Mouse (Mus musculus) liver, embryonic 13.5 days (tissue): ENCODE measurements at regions not wholly inside any gene's neighbourhood (a gene's known extent, or its start where the extent isn't known, plus 50 kb on each side); places are given as distances from the start of the nearest gene placed in this dataset.

Source experiments
- ATAC-seq: fragments of 200-750 bp; cut with Nextera tagmentation; 2 replicates; pipeline ENCODE4 v1.8.0; 2017; ENCODE audit warnings: low read depth, mild to moderate bottlenecking, moderate number of reproducible peaks, moderate library complexity
- DNase-seq: peaks from one replicate; pipeline ENCODE4 v3.0.0; 2022
- H3K27ac ChIP-seq: fragments of 300-500 bp; sonication (generic); 2 replicates; pipeline ENCODE4 v1.5.1; 2015; ENCODE audit warnings: moderate library complexity, mild to moderate bottlenecking, inconsistent platforms
- H3K27me3 ChIP-seq: fragments of 300-500 bp; sonication (generic); 2 replicates; pipeline ENCODE4 v1.6.1; 2015; ENCODE audit warnings: mild to moderate bottlenecking, inconsistent platforms
- H3K36me3 ChIP-seq: fragments of 300-500 bp; sonication (generic); 2 replicates; pipeline ENCODE4 v1.6.1; 2015; ENCODE audit warnings: mild to moderate bottlenecking, inconsistent platforms
- H3K4me1 ChIP-seq: fragments of 300-500 bp; sonication (generic); replicated peaks from 2 replicates; pipeline ENCODE4 v1.6.1; 2015; ENCODE audit warnings: inconsistent platforms
- H3K4me2 ChIP-seq: fragments of 300-500 bp; sonication (generic); 2 replicates; pipeline ENCODE4 v1.6.1; 2015; ENCODE audit warnings: inconsistent platforms, mild to moderate bottlenecking, moderate library complexity
- H3K4me3 ChIP-seq: fragments of 300-500 bp; sonication (generic); replicated peaks from 2 replicates; pipeline ENCODE4 v1.5.1; 2015; ENCODE audit warnings: mild to moderate bottlenecking, inconsistent platforms
- H3K9ac ChIP-seq: fragments of 300-500 bp; sonication (generic); 2 replicates; pipeline ENCODE4 v1.6.1; 2015; ENCODE audit warnings: mild to moderate bottlenecking, inconsistent platforms
- H3K9me3 ChIP-seq: fragments of 300-500 bp; sonication (generic); replicated peaks from 2 replicates; pipeline ENCODE4 v1.6.1; 2016; ENCODE audit warnings: inconsistent platforms
- WGBS: fragments of 180-500 bp; shearing (Covaris S2); methylation state at CpG from one replicate; pipeline ENCODE4 v1.1.7; 2015; ENCODE audit not compliant: insufficient replicate concordance; 5-methylcytosine and 5-hydroxymethylcytosine counted together

DNA sequence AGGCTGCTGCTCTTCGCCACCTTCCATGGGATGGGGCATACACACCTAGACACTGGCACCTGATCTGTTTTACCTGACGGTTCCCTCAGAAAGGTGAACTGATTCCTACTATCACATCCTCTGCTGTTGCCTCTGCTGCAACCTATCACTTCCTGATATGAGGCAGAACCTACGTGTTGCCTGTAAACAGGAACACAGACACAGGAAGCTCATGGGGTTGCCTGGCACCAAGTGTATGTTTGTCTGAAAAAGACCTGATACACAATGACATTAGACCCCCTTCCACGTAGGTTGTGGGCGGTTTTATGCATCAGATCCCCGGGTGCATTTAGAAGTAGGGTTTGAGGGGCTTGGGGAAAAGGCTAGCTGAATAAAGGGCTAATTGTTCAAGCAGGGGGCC, 190.0 kb upstream of the Eef2kmt start:
- no peaks in the 10 kb centered on the region for H3K4me1 ChIP-seq
- no peak overlapping the region for H3K4me2 ChIP-seq
- H3K27ac ChIP-seq: no peak overlapping the region
- DNase-seq (no peak), ATAC-seq (no peak)
- no peak overlapping the region for H3K9ac ChIP-seq
- WGBS: 41% methylated on average over 6 of the region's 6 CpGs
- H3K9me3 ChIP-seq: no peaks in the 10 kb centered on the region
- H3K36me3 ChIP-seq: no peaks in the 10 kb centered on the region
- H3K27me3 ChIP-seq: no peaks in the 10 kb centered on the region
- H3K4me3 ChIP-seq: no peak overlapping the region

DNA sequence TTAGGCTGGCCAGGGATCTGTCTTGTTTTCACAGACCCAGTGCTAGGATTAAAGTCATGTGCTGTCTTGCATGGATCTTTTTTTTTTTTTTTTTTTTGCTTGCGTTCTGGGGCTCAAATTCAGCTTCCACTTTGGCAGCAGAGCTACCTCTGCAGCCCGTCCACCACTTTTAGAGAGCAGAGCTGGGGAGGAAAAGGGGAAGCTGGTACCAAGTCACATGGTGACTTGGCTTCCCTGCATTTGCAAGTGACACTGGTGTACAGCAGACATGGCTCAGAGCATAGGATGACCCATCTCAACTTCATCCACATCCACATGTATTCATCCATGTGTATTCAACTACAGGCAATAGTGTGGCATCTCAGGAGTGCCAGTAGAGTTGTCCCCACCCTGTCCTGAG, 189.0 kb upstream of the Eef2kmt start:
- no peak overlapping the region for H3K4me2 ChIP-seq
- no peaks in the 10 kb centered on the region for H3K27me3 ChIP-seq
- WGBS: 15% methylated on average over 2 of the region's 2 CpGs
- no peak overlapping the region for H3K4me3 ChIP-seq
- ATAC-seq (no peak), DNase-seq (no peak)
- no peaks in the 10 kb centered on the region for H3K4me1 ChIP-seq
- no peak overlapping the region for H3K27ac ChIP-seq
- H3K36me3 ChIP-seq: no peaks in the 10 kb centered on the region
- H3K9me3 ChIP-seq: no peaks in the 10 kb centered on the region
- no peak overlapping the region for H3K9ac ChIP-seq

DNA sequence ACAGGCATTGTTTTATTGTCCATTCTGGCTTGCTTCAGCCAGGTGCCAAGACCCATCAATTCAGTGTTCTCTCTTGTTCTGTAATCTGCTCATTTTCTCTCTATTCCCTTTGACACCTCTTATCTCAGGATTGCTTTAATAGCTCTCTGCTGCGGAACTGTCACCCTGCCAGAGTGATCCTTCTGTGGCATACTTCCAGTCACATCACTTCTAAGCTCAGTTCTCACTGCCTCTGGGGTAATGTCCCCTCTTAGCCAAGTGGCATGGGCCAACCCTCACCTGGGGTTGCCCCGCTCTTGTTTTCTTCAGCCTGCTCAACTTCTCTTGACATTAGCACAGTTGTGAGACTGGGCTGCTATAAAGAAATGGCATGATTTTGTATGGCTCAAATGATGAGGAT, 183.9 kb upstream of the Eef2kmt start:
- DNase-seq: no peak
- Histone ChIP-seq H3K4me3 (no peak overlapping the region), H3K9me3 (no peaks in the 10 kb centered on the region), H3K27me3 (no peaks in the 10 kb centered on the region), H3K27ac (no peak overlapping the region), H3K4me1 (no peaks in the 10 kb centered on the region), H3K9ac (no peak overlapping the region), H3K36me3 (no peaks in the 10 kb centered on the region), H3K4me2 (no peak overlapping the region)
- no peak for ATAC-seq
- 62% methylated on average over 2 of the region's 2 CpGs for WGBS

DNA sequence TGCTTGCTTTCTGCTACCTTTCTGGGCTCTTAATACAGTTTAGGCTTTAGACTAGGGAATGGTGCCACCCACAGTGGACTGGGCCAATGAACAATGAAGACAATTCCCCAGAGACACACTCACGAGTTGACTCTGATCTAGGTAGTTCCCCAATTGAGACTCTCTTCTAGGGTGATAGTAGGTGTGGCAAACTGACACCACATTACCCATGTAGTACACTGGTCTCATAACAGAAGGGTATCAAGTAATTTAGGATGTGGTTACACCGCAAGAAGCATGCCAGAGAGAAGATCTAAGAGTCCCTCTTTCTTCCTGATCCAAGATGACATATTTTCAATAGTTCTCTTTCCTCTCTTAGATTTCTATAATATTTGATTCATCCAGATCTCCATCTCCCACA, 182.6 kb upstream of the Eef2kmt start:
- Histone ChIP-seq H3K9me3 (no peaks in the 10 kb centered on the region), H3K4me2 (no peak overlapping the region), H3K27ac (no peak overlapping the region), H3K27me3 (no peaks in the 10 kb centered on the region), H3K4me3 (no peak overlapping the region), H3K36me3 (no peaks in the 10 kb centered on the region), H3K4me1 (no peaks in the 10 kb centered on the region), H3K9ac (no peak overlapping the region)
- ATAC-seq (no peak), DNase-seq (no peak)
- WGBS: 47% methylated on average over 2 of the region's 2 CpGs

DNA sequence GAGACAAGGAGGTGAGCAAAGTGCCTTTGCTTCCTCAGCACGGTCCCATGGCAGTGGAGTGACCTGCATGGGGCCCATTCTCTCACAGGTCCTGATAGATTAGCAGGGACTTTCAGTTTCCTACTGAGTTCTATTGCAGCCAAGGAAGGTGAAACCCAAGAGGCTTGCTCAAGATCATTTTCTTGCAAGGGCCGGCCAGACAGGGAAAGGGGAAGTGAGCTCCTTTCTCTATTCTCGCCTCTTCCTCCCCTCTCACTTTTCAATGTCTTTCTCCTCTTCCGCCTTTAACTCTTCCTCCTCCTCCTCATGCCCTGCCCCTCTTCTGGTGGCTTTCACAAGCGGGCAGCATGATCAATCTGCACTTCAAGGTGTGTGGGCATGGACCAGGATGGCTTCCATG, 175.9 kb upstream of the Eef2kmt start:
- 0 out of 2 replicates have a peak, but pooled peaks cover 3% of the 10 kb centered on the region for H3K4me1 ChIP-seq
- DNase-seq (no peak), ATAC-seq (no peak)
- H3K27me3 ChIP-seq: no peaks in the 10 kb centered on the region
- no peak overlapping the region for H3K9ac ChIP-seq
- 19% methylated on average over 5 of the region's 5 CpGs for WGBS
- no peaks in the 10 kb centered on the region for H3K36me3 ChIP-seq
- no peak overlapping the region for H3K4me3 ChIP-seq
- H3K4me2 ChIP-seq: no peak overlapping the region
- H3K27ac ChIP-seq: no peak overlapping the region
- no peaks in the 10 kb centered on the region for H3K9me3 ChIP-seq

DNA sequence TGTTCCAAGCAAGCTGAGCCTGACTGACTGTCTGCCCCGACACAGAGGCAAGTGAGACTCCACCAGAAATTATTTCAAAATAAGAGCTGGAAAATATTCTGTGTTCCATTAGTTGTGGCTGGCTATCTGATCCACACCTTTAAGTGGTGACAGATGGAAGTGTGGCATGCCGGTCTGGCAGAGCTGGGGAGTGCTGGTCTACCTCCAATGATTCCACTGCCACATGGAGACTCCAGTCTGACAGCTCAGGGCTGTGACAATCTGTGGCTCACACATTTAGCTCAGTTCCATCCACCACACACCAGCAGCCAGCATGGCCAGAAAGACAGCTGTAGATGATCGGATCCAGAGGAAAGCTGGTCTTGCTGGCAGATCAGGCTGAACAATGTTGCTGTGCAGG, 175.3 kb upstream of the Eef2kmt start:
- no peak for ATAC-seq
- Histone ChIP-seq H3K27ac (no peak overlapping the region), H3K27me3 (no peaks in the 10 kb centered on the region), H3K9ac (no peak overlapping the region), H3K4me1 (0 out of 2 replicates have a peak, but pooled peaks cover 3% of the 10 kb centered on the region), H3K9me3 (no peaks in the 10 kb centered on the region), H3K4me2 (no peak overlapping the region), H3K36me3 (no peaks in the 10 kb centered on the region), H3K4me3 (no peak overlapping the region)
- no peak for DNase-seq
- WGBS: 53% methylated on average over 3 of the region's 3 CpGs

DNA sequence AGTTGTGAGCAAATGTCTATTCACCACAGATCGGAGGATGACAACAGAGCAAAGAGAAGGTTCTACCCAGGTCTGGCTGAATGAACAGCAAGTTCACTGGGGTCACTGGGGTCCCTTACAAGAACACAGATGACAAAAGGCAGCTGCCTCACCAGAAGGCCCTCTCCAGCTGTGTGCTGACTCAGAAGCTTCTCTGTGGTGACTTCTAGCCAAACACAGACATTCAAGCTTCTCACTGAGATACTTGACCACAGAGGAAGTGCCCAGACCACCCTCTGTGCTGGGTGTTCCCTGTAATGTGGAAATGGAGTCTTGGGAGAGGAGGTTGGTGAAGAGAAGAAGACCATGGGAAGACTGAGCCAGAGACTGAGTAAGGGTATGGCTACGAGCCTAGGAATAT, 173.7 kb upstream of the Eef2kmt start:
- H3K4me3 ChIP-seq: no peak overlapping the region
- ATAC-seq: no peak
- no peaks in the 10 kb centered on the region for H3K36me3 ChIP-seq
- H3K27me3 ChIP-seq: no peaks in the 10 kb centered on the region
- H3K27ac ChIP-seq: no peak overlapping the region
- H3K9ac ChIP-seq: no peak overlapping the region
- H3K4me2 ChIP-seq: no peak overlapping the region
- DNase-seq: no peak
- no peaks in the 10 kb centered on the region for H3K9me3 ChIP-seq
- 30% methylated on average over 2 of the region's 2 CpGs for WGBS
- 0 out of 2 replicates have a peak, but pooled peaks cover 3% of the 10 kb centered on the region for H3K4me1 ChIP-seq

DNA sequence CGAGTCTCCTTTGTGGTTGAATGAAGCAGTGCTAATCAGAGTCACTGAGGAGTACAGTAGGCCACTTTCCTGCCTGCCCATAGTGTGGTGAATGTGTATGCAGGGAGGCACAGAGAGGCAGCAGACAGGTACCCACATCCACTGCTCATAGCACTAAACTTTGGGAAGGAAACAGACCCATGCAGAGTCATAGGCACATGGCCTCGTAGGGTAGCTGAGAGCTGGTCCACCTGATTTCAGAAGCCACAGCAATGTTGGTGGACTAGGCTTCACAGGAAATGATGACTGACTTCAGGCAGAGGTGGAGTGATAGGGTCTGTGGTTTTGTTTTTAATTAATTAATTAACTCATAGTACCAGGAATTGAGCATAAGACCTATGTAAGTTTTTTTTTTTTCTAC, 170.1 kb upstream of the Eef2kmt start:
- H3K27me3 ChIP-seq: no peaks in the 10 kb centered on the region
- no peak overlapping the region for H3K4me2 ChIP-seq
- no peaks in the 10 kb centered on the region for H3K4me1 ChIP-seq
- no peaks in the 10 kb centered on the region for H3K9me3 ChIP-seq
- no peak overlapping the region for H3K27ac ChIP-seq
- WGBS: 48% methylated on average over 2 of the region's 2 CpGs
- ATAC-seq (no peak), DNase-seq (no peak)
- no peak overlapping the region for H3K9ac ChIP-seq
- H3K4me3 ChIP-seq: no peak overlapping the region
- no peaks in the 10 kb centered on the region for H3K36me3 ChIP-seq

DNA sequence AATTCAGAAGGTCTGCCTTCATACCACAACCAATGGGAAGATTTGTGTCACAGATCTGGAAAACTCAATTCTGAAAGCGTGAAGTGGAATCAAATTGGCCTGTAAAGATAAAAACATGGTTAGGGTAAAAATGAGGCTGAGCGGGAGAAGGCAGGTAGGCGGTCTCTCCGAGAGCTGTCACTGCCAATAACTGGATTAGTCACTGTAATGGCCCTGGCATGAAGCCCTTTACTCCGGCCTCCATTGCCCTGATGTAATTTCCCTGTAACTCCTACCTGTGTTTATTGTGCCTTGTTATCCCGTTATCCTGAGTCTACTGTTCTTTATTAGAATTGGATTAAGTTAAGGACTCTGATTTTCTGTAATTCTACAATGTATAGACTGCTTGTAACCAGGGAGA, 166.3 kb upstream of the Eef2kmt start:
- Histone ChIP-seq H3K27ac (no peak overlapping the region), H3K9ac (no peak overlapping the region), H3K9me3 (no peaks in the 10 kb centered on the region), H3K27me3 (no peaks in the 10 kb centered on the region), H3K4me2 (no peak overlapping the region), H3K4me3 (no peak overlapping the region), H3K36me3 (no peaks in the 10 kb centered on the region), H3K4me1 (no peaks in the 10 kb centered on the region)
- ATAC-seq: no peak
- DNase-seq: no peak
- 76% methylated on average over 6 of the region's 6 CpGs for WGBS

DNA sequence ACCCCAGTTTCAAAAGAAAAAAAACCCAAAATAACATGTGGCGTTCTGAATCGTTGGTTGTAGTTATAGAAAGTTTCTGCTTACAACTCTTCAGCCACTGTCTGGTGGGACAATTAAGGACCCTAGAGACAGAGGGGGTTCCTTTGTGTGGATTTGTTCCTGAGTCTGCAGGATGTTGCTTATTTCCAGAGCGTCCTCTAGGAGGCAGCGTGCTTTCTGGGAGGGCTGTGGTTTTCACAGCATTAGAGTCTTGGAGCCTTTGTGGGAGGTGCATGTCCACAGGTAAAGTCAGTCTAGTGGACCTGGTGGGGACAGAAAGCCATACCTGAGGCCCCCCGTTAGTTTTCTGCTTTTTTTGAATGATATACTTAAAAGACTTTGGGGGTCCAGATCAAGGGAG, 165.8 kb upstream of the Eef2kmt start:
- H3K9ac ChIP-seq: no peak overlapping the region
- H3K4me1 ChIP-seq: no peaks in the 10 kb centered on the region
- H3K27me3 ChIP-seq: no peaks in the 10 kb centered on the region
- no peak overlapping the region for H3K27ac ChIP-seq
- H3K9me3 ChIP-seq: no peaks in the 10 kb centered on the region
- no peak for DNase-seq
- WGBS: 63% methylated on average over 5 of the region's 5 CpGs
- H3K4me2 ChIP-seq: no peak overlapping the region
- H3K4me3 ChIP-seq: no peak overlapping the region
- H3K36me3 ChIP-seq: no peaks in the 10 kb centered on the region
- ATAC-seq: no peak

DNA sequence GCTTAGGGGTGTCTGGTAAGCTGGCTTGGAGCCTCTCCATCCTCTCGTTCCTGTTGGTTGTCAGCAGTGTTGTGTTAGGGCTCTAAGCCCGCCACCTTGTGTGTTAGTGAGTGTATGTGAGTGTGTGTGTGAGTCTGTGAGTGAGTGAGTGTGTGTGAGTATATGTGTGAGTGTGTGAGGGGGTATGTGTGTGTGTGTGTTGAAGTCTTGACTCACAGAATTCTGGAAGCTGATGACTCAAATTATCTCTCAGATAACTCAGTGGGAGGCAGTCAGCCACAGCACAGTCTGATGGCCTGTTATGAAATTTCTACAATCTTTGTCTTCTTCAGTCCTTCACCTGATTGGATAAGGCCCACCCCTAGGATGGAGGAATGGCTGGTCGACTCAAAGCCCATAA, 163.7 kb upstream of the Eef2kmt start:
- Histone ChIP-seq H3K36me3 (no peaks in the 10 kb centered on the region), H3K4me2 (no peak overlapping the region), H3K27me3 (no peaks in the 10 kb centered on the region), H3K9ac (no peak overlapping the region), H3K27ac (no peak overlapping the region), H3K4me3 (no peak overlapping the region), H3K4me1 (no peaks in the 10 kb centered on the region), H3K9me3 (no peaks in the 10 kb centered on the region)
- no peak for DNase-seq
- WGBS: 41% methylated on average over 3 of the region's 3 CpGs
- no peak for ATAC-seq

DNA sequence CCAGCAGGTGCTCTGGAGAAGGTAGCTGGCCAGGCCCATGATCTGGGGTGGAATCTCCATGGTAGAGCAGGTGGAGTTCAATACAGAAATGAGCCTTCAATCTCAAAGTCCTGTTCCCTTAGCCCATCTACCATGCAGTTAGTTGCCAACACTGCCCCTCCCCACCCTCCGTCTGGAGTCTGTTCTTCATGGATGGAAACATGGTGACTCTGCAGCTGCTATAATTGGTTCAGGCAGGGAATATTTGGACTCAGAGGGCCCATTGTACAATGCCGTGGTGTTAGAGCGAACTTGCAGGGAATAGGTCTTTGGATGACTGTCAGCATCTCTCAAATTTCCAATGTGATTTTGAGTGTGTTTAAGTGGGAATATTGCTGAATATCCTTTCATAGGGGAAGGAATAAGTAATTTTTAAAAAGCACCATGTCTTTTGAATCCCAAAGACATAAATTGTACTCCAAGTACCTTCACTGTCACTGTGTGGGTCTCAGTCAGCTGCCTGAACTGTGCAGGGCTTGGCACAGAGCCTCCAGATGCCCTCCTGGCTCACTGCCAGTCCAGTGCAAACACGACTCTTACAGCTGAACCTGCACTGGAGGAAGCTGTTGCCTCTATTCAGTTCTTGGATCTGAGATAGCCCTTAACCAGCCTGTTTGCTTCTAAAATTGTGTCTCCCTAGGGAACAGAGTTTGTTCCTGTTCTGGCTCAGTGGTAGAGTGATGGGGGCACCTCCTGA, 162.8 kb upstream of the Eef2kmt start:
- no peak overlapping the region for H3K4me3 ChIP-seq
- no peak for DNase-seq
- H3K9ac ChIP-seq: no peak overlapping the region
- no peak overlapping the region for H3K27ac ChIP-seq
- H3K36me3 ChIP-seq: no peaks in the 10 kb centered on the region
- WGBS: 56% methylated on average over 4 of the region's 4 CpGs
- H3K27me3 ChIP-seq: no peaks in the 10 kb centered on the region
- no peak overlapping the region for H3K4me2 ChIP-seq
- H3K4me1 ChIP-seq: no peaks in the 10 kb centered on the region
- H3K9me3 ChIP-seq: no peaks in the 10 kb centered on the region
- ATAC-seq: no peak
